ENCODE assay signal across 14 mouse cellular contexts in genomic region chr7:110245128-110245527, GRCm38 (mm10). TPM values are rescaled to one million over a fixed set of nuclear protein-coding genes. Genes with fewer than 3 reads are reported as not detected.
DNase-seq lines count a peak whose midpoint lies in the region; ATAC-seq and TF ChIP-seq lines count a peak whose summit lies in the region.
"Had no signal": no experiment of that assay in that cellular context is flagged by ENCODE, and none has a peak within 500 bp of the region (broad histone marks: within the 10 kb centered on the region; RNA-seq: fewer than 3 reads in every experiment).

No protein-coding gene starts in this region.

- H3K4me1 ChIP-seq in kidney, adult 2 months (ENCODE audit: control insufficient read depth, insufficient read depth, low read length) = no peaks in the 10 kb centered on the region
- 0 out of 2 replicates have a peak, but pooled peaks cover 2% of the 10 kb centered on the region for H3K4me1 ChIP-seq in heart, embryonic 11.5 days (ENCODE audit: control insufficient read depth, insufficient read depth, low read length)
- no peaks in the 10 kb centered on the region for H3K4me1 ChIP-seq in midbrain, embryonic 15.5 days

- H3K9me3 ChIP-seq in heart, embryonic 11.5 days (replicated peaks; ENCODE audit: control insufficient read depth, low read length) = no peaks in the 10 kb centered on the region
- H3K9me3 ChIP-seq in midbrain, embryonic 15.5 days = no peaks in the 10 kb centered on the region

- no peak overlapping the region for H3K4me3 ChIP-seq in kidney, adult 2 months (ENCODE audit: insufficient read depth, low read depth, low read length)
- no peak overlapping the region for H3K4me3 ChIP-seq in heart, embryonic 11.5 days (ENCODE audit: low read depth, low read length)
- H3K4me3 ChIP-seq in midbrain, embryonic 15.5 days = no peak overlapping the region

- TF ChIP-seq CTCF in kidney, adult 2 months (conservative IDR thresholded peaks at IDR 0.05; ENCODE audit: insufficient read depth, insufficient read length, low read depth, low read length) = no peak

- DNase-seq in kidney, adult 2 months = peak; percentile 44
- DNase-seq in kidney, adult 8-10 months = no peak
- peak; percentile 56 for DNase-seq in gastrocnemius, postnatal 10 days
- peak; percentile 69 for DNase-seq in heart, postnatal 4 days
- DNase-seq in yolk sac, embryonic 10.5 days (ENCODE audit: low spot score) = no peak
- no peak for DNase-seq in spleen, adult 18-20 months
- DNase-seq: lung, postnatal 4 days; midbrain, embryonic 14.5 days; thymus, postnatal 25 days had no signal

- H3K4me2 ChIP-seq in heart, embryonic 11.5 days = no peak overlapping the region
- no peak overlapping the region for H3K4me2 ChIP-seq in midbrain, embryonic 15.5 days

- no peak overlapping the region for H3K9ac ChIP-seq in heart, embryonic 11.5 days (ENCODE audit: low read depth, low read length)
- no peak overlapping the region for H3K9ac ChIP-seq in midbrain, embryonic 15.5 days
- H3K9ac ChIP-seq: liver, embryonic 14.5 days had no signal

- H3K27ac ChIP-seq in kidney, adult 2 months (ENCODE audit: insufficient read depth, low read depth, low read length) = no peak overlapping the region
- H3K27ac ChIP-seq in heart, embryonic 11.5 days (ENCODE audit: low read depth, low read length) = peak overlapping the region; percentile 47
- no peak overlapping the region for H3K27ac ChIP-seq in midbrain, embryonic 15.5 days
- H3K27ac ChIP-seq: hindbrain, postnatal 0 days; kidney, postnatal 0 days; liver, embryonic 14.5 days had no signal

- no peaks in the 10 kb centered on the region; the same call in 1 of the 2 replicates for H3K36me3 ChIP-seq in kidney, adult 2 months (ENCODE audit: control insufficient read depth, insufficient read depth, low read length)
- no peaks in the 10 kb centered on the region for H3K36me3 ChIP-seq in heart, embryonic 11.5 days (ENCODE audit: control insufficient read depth, insufficient read depth, low read length)
- H3K36me3 ChIP-seq in midbrain, embryonic 15.5 days (replicated peaks) = no peaks in the 10 kb centered on the region

- 82% methylated on average over 9 of the region's 9 CpGs for WGBS in kidney, adult 2 months
- 65% methylated on average over 9 of the region's 9 CpGs for WGBS in heart, embryonic 11.5 days (ENCODE audit: insufficient replicate concordance)
- 91% methylated on average over 9 of the region's 9 CpGs for WGBS in midbrain, embryonic 15.5 days

- no peak for ATAC-seq in heart, embryonic 11.5 days (replicated peaks; ENCODE audit: insufficient number of reproducible peaks, low FRiP score, low TSS enrichment)
- no peak for ATAC-seq in midbrain, embryonic 15.5 days (replicated peaks)
- ATAC-seq: hindbrain, postnatal 0 days had no signal

- TF ChIP-seq POLR2A in kidney, adult 2 months (IDR thresholded peaks at IDR 0.05; ENCODE audit: low read depth, low read length) = no peak

- H3K27me3 ChIP-seq in kidney, adult 2 months (replicated peaks; ENCODE audit: control insufficient read depth, insufficient read depth, low read length) = no peaks in the 10 kb centered on the region
- H3K27me3 ChIP-seq in heart, embryonic 11.5 days (ENCODE audit: control insufficient read depth, insufficient read depth, low read length) = no peaks in the 10 kb centered on the region
- H3K27me3 ChIP-seq in midbrain, embryonic 15.5 days (replicated peaks) = no peaks in the 10 kb centered on the region

RNA-seq across cellular contexts. Expression of gene Swap70, which starts 23.6 kb away (rescaled TPM):
- polyA plus RNA-seq in kidney, adult 2 months (2012; rRNA removed) = 10.0 and 12.5 TPM in 2 replicates
- 10 to 100 TPM; 11.5 to 16.2 TPM for total RNA-seq in gastrocnemius, postnatal 10 days (2021)
- polyA plus RNA-seq in heart, embryonic 11.5 days (2014; fragmentation: Nextera tagmentation; extraction: Ambion mirVana) = 14.4 and 18.8 TPM in 2 replicates
- 10 to 100 TPM; 23.2 to 24.1 TPM for total RNA-seq in heart, postnatal 4 days (2021)
- 9.6 and 9.8 TPM in 2 replicates for polyA plus RNA-seq in midbrain, embryonic 15.5 days (2015; fragmentation: Nextera tagmentation; extraction: Ambion mirVana)

Comparison
In these comparisons a context has a peak if more than half of its experiments do, and no peak if none do; other contexts are left out.
1. DNase-seq: peak in kidney, adult 2 months (single experiment), gastrocnemius, postnatal 10 days (single experiment) and heart, postnatal 4 days (single experiment); none in kidney, adult 8-10 months (0 of 2), yolk sac, embryonic 10.5 days (single experiment) and spleen, adult 18-20 months (0 of 2).